Mouse (Mus musculus) left cerebral cortex, adult 9 months (tissue): Measurements from ENCODE around the gene Olfr13.
A peak's percentile ranks its signal among the peaks of the same experiment; 100 is the strongest.
"Not testable (repeated sequence)": the region's sequence is repeated elsewhere in the genome, so short reads cannot be mapped to it uniquely, and the experiment has no call there.

Source experiments
- DNase-seq, 2 experiments: peaks; one replicate each; pipeline ENCODE4 v3.0.0; 2022; ENCODE audit warnings: low spot score in 2 of 2

The Olfr13 gene

DNA sequence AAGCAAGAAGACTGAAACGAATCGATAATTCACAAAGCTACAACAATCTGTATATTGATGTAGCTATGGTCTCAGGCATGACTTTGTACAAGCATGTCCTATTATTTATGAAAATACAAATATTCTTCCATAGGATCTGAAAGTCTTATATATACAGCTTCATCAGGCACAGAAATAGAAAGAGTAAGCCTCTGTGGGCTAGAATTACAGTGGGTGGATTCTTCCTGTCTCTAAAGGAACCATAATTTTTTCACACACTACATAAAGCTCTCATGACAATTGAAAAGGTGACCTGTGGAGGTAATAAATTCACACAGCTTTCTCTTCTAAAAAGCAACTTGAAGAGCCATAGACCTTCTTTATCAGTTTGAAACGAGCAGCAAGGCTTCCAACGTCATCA is at the start of gene Olfr13:
Gene Olfr13 (plus strand): TSS at position 301 of the 400 bp plus-strand sequence.
- DNase-seq: no peak

DNA sequence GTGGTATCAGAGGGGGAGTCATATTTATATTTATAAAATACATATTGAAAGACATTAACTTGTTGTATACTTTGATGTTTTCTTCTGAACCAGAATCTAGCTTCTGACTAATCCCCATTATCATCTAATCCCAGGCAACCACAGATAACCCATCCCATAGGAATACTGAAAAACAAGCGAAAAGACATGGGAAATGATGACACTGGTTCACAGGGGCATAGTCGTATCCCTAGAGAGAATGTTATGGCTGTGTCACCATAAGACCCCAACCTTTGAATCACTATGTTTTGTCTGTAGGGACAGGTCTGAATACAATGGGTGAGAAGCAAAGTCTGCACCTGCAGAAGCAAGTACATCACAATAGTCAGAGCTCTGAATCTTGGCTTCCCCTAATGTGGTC is 25.7 kb upstream of the Olfr13 start, which contains the start of gene Olfr237-ps1:
Gene Olfr237-ps1 (plus strand): TSS at position 301 of the 400 bp plus-strand sequence.
- not testable (repeated sequence) for DNase-seq

DNA sequence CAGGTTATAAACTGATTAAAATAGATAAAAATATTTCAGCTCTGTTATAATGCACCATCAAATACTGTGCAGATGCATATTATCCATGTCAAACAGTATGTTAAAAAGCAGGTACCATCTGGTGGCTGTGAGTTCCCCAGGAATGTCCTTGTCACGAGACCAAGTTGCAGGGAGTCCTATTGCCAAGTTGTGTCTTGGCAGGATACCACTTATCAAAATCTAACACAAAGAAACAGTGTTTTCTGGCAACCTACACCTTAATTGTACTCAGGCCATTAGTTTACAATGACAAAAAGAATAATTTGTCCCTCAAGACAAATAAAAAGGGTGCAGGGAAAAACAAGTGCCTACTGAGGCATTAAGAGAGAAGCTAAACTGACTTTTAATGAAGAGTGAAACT is 12.4 kb upstream of the Olfr13 start:
- no peak for DNase-seq

DNA sequence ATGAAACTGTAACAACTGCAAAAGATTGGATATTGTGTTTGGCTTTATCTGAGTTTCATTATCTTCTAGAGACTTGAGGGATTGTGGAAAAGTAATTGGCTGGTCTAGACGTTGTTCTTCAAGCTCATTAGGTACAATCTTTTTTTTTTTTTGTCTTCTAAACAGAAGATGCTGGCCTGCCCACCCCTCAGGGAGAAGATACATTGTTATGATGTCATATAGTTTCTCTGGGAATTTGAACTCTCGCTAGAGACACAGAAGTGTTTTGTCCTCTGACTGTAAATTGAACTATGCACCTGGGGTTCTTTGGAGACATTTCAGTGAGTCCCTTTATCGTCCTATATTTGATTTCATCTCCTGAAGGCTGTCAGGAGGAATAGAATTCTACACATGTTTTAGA is 9.0 kb upstream of the Olfr13 start, which contains the start of gene Olfr437:
Gene Olfr437 (plus strand): TSS at position 301 of the 400 bp plus-strand sequence.
- DNase-seq: no peak

DNA sequence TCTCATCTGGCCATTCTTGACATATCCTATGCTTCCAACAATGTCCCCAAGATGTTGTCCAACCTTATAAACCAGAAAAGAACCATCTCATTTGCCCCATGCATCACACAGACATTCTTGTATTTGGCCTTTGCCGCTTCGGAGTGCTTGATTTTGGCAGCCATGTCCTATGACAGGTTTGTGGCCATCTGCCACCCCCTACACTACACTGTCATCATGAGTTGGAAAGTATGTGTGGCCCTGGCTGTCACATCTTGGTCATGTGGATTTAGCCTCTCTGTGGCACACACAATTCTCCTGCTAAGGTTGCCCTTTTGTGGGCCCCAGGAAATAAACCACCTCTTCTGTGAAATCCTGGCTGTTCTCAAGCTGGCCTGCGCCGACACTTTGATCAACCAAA is 4.7 kb upstream of the Olfr13 start:
- no peak for DNase-seq

DNA sequence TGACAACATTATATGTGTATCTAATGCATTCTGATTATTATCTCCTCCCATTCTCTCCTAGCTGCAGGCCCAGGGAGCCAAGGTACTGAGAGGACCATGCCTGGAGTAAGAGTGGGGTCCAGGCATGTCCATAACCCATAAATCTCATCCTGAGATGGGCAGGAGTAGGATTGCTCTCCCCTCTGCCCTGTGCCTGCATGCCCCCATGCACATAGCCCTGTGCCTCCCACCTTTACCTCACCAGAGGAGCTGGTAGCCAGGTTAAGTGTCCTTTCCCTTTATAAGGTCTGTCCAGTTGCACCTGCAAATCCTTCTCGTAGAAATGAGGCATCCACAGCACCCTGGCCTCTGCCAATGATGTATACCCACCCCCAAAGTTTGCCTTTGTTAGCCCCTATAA is 6.2 kb downstream of the Olfr13 start:
- no peak for DNase-seq

DNA sequence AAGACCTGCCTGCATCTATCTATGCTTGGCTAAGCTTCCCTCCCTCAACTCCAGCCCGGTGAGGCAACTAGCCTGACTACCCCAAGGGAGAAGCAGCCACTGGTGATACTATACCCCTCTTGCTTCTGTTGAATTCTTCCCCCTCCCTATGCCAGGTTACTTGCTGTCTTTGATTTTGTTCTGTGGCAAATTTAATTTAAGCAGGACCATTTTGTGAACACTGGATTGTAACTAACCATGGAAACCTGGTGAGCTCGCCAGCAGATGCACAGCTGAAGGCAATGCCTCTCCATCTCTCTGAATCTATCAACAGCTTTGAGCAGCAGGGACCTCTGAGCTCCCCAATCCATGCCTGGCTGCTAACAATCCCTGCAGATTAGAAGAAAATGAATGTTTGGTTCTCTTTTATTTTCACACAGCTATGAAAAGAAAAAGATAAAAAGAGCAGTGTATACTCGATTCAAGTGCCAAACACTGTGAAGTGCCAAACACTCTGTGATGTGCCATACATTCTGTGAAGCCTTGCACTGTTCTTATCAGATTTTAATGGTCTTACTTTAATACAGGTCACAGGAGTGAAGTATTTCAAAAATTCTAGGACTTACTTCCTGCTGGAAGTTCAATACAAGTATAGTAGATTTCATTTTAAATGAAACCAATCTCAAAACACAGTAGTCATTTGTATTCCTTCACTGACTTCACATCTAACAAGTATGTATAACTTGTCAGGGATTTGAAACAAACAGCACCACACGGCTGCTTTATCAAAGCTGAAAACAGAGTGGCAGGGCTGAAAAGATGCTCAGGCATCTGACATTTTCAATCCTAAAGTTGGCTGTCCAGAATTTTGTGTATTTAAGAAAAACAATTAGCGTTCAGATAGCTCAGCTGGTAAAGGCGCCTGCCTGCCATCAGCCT is 6.9 kb downstream of the Olfr13 start:
- no peak for DNase-seq

DNA sequence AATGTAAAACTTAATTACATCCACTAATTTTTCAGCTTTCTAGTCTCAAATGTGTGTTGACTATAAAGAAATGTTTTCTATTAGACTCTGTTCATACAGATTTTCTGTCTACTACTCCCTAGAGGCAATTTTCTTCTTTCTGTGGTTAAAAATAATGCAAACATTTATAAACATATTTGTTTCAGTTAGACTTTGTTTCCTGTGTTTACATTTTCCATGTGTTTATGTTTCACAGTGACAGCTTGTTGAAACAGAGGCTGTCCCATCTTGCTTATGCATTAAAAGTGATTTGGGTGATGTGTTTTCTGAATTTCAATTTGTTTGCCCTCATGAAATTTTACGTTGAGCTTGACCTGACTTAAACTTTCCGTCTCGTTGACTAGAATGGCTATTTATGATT is 19.0 kb downstream of the Olfr13 start:
- no peak for DNase-seq

DNA sequence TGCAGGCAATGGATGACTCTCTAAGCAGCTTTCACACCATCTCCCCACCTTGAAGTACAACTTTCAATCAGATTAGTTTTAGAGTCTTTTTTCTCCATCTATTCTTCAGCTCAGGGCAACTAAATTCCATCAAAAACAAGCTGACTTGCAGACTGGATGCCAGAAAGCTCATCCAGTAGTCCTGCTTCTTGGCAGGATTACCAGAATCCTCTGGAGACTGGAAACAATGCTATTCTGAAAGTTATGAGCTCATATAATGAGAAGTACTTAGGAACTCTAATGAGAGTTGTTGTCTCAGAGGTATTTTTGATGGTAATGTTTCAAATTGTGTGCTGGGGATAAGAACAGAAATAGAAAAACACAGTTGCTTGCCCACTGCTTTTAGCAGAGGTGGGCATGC is 24.8 kb downstream of the Olfr13 start, which contains the start of gene Olfr435:
Gene Olfr435 (plus strand): TSS at position 366 of the 400 bp plus-strand sequence.
- DNase-seq: no peak

DNA sequence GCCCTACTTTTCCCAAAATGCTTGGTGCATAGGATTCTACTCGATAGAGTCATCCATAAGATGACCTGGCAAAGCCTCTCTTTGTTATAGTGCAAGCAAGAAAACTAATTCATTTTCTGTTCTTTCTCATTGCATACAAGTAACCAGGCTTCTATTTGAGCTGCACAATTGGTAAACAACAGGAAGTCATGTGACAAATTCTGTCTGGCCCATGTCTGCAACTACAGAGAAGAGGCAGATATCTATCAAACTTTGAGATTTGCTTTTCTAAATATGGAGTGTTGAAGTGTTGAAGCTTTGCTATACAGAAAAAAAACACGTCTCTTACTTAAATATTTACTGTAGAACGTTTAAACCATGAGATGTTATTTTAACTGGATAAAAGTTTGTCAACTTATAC is 26.2 kb downstream of the Olfr13 start:
- no peak for DNase-seq

DNA sequence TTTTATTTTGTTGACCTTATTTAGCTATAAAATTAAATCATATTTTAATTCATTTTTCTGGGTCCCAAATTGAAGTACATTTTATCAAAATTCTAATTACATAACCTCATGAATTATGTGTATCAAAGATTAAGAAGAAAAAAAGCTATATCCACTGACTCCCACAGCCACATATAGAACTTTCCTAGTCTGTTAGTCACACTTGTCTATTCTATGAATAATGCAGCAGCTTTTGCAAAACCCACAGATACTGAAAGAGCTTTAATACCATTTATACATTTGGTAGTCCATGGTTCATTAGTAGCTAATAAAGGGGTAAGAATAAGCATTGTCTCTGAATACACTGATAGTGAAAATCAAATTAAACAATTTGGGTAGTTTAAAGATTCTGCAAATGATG is 30.8 kb downstream of the Olfr13 start:
- no peak for DNase-seq

DNA sequence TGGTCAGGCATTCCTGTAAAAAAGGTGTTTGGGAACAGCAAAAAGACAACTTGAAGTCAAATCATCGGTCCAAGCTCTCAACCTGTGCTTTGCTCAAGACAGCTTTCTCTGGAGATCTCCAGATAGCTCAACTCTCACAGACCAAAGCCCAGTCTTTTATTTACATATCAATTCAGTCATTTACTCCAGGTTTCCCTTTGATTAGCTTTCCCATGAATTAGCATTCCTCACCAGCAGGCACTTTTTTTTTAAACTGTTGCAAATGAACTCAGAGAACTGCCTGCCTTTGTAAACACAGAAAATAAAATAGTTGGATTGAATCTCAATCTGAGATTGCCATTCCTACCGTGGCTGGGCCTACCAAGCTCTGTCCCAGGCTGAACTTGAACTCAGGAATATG is 33.4 kb downstream of the Olfr13 start:
- no peak for DNase-seq

DNA sequence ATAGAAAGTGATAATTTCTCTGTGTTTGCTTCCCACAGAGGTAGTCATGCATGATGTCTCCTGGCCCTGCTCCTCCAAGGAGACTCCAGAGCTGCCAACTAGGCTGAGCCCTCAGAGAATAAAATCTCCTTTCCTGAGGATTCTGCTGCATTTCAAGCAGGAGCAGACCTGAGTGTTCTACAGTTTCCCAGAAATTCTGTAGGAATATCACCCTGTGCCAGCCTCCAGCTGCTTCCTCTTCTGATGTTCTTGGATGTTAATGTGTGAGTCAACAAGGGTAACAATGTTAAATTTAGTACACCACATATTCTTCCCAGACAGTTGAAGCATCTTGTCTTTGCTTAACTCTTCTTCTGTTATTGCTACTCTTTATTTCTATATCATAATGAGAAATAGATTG is 40.9 kb downstream of the Olfr13 start, which contains the start of gene Olfr434:
Gene Olfr434 (plus strand): TSS at position 149 of the 400 bp plus-strand sequence.
- peak; percentile 35 to 48 for DNase-seq
